Mouse (Mus musculus): ENCODE measurements around the gene Sae1.

GRCm38 (mm10) chr7:16373719-16374118, 13.9 kb downstream of the Sae1 start:
- TF ChIP-seq CTCF (conservative IDR thresholded peaks at IDR 0.05; ENCODE audit: insufficient read depth, insufficient read length, low read depth, low read length): 0 out of 2 replicates have a peak, but pooled peaks have one; percentile 26
- no peak for TF ChIP-seq POLR2A (IDR thresholded peaks at IDR 0.05; ENCODE audit: low read depth, low read length)
